Mouse (Mus musculus) ES-Bruce4 (cell line): ENCODE data around the gene Spata9.

Experiments used
- CTCF ChIP-seq: IDR thresholded peaks from one replicate; pipeline ENCODE4 v1.8.1; 2011; ENCODE audit warnings: low read depth, low read length
- EP300 ChIP-seq: IDR thresholded peaks from 2 replicates; pipeline ENCODE4 v1.6.1; 2011; ENCODE audit warnings: low read depth, low read length; ENCODE audit not compliant: insufficient read depth
- POLR2A ChIP-seq: IDR thresholded peaks from one replicate; pipeline ENCODE4 v1.8.1; 2011; ENCODE audit warnings: low read length; ENCODE audit not compliant: insufficient read depth

DNA sequence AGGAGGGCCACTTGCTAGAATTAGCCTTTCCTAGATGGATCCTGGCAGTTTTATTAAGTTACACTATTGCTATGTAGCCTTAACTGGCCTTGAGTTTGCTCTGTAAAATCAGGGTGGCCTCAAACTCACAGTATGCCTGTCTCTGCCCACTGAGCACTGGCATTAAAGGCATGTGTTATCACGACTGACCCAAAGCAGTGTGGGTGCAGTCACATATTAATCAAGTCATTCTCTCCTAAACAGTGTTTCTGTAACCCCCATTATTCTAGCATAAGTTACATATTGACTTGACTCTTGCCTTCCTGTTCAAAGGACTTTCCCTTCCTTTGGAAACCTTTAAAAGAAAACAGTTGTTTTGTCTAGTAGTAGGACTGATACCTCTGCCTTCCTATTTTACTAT lies 75.5 kb downstream of the Spata9 start:
- TF ChIP-seq EP300: no peak
- no peak for TF ChIP-seq CTCF
- no peak for TF ChIP-seq POLR2A
